Mouse (Mus musculus) liver, embryonic 14.5 days (tissue): ENCODE measurements around the gene Adh4. TPM values are rescaled to one million over a fixed set of nuclear protein-coding genes. Genes with fewer than 3 reads are reported as not detected.
"Not testable (repeated sequence)": the region's sequence is repeated elsewhere in the genome, so short reads cannot be mapped to it uniquely, and the experiment has no call there.

Experiments
- ATAC-seq: fragments of 200-750 bp; cut with Nextera tagmentation; 2 replicates; pipeline ENCODE4 v1.8.0; 2017; ENCODE audit warnings: moderate number of reproducible peaks, mild to moderate bottlenecking, moderate library complexity; ENCODE audit not compliant: insufficient read depth
- DNase-seq, 3 experiments: peaks; one replicate each; pipeline ENCODE4 v3.0.0-alpha.2; 2012 to 2013; ENCODE audit warnings: low read depth in 3 of 3, low spot score in 3 of 3
- H3K27ac ChIP-seq: fragments of 300-500 bp; sonication (generic); 2 replicates; pipeline ENCODE4 v1.5.1; 2014; ENCODE audit warnings: moderate library complexity, mild to moderate bottlenecking, control low read depth, inconsistent platforms
- H3K27me3 ChIP-seq: fragments of 300-500 bp; sonication (generic); 2 replicates; pipeline ENCODE4 v1.6.1; 2014; ENCODE audit warnings: mild to moderate bottlenecking, low read length, moderate library complexity; ENCODE audit not compliant: control insufficient read depth, insufficient read depth
- H3K36me3 ChIP-seq: fragments of 300-500 bp; sonication (generic); replicated peaks from 2 replicates; pipeline ENCODE4 v1.6.1; 2014; ENCODE audit warnings: low read depth; ENCODE audit not compliant: control insufficient read depth, insufficient read depth
- H3K4me1 ChIP-seq, 2 experiments: fragments of 200-500 bp in 1 of 2; fragments of 300-500 bp in 1 of 2; sonication (generic) in 1 of 2; replicated peaks; 2 replicates each; pipeline ENCODE4 v1.6.1; 2012 to 2014; ENCODE audit warnings: antibody characterized with exemption in 1 of 2, inconsistent platforms in 1 of 2, low read length in 1 of 2; ENCODE audit not compliant: control insufficient read depth in 2 of 2, insufficient read depth in 2 of 2
- H3K4me2 ChIP-seq: fragments of 300-500 bp; sonication (generic); 2 replicates; pipeline ENCODE4 v1.6.1; 2014; ENCODE audit warnings: low read depth, mild to moderate bottlenecking, control low read depth, moderate library complexity
- H3K4me3 ChIP-seq, 2 experiments: fragments of 200-500 bp in 1 of 2; fragments of 300-500 bp in 1 of 2; sonication (generic) in 1 of 2; 2 replicates each; pipeline ENCODE4 v1.5.1; 2012 to 2014; ENCODE audit warnings: low read depth in 2 of 2, low read length in 2 of 2, mild to moderate bottlenecking in 2 of 2, control low read depth in 1 of 2, inconsistent platforms in 1 of 2, moderate library complexity in 1 of 2; ENCODE audit not compliant: insufficient read depth in 1 of 2
- H3K9ac ChIP-seq: fragments of 300-500 bp; sonication (generic); replicated peaks from 2 replicates; pipeline ENCODE4 v1.6.1; 2014; ENCODE audit warnings: mild to moderate bottlenecking, control low read depth, moderate library complexity
- H3K9me3 ChIP-seq: fragments of 300-500 bp; sonication (generic); 2 replicates; pipeline ENCODE4 v1.6.1; 2016; ENCODE audit warnings: low read length, mixed read lengths; ENCODE audit not compliant: control insufficient read depth
- CTCF ChIP-seq: IDR thresholded peaks from 2 replicates; pipeline ENCODE4 v1.5.1; 2016; ENCODE audit warnings: antibody characterized with exemption, low read depth, control low read depth
- EP300 ChIP-seq: IDR thresholded peaks from 2 replicates; pipeline ENCODE4 v1.6.1; 2016; ENCODE audit warnings: antibody characterized with exemption, low read depth
- WGBS: fragments of 180-500 bp; shearing (Covaris S2); extraction: QIAGEN DNeasy Blood & Tissue Kit; methylation state at CpG from one replicate; pipeline ENCODE4 v1.1.7; 2014; ENCODE audit not compliant: insufficient replicate concordance; 5-methylcytosine and 5-hydroxymethylcytosine counted together
- polyA plus RNA-seq, 2 experiments: library from polyadenylated mRNA; depleted of rRNA in 1 of 2; stranded (reverse) in 1 of 2; unstranded in 1 of 2; fragments of >200 nt; fragmentation: Nextera tagmentation in 1 of 2; extraction: Ambion mirVana in 1 of 2; gene quantifications; 2 replicates each; pipeline versions ENCODE4 v1.2.1 to v1.2.3; 2012 to 2014

Adh4 gene
- polyA plus RNA-seq, 2 experiments, result 0.04 to 0.13 TPM

GRCm38 (mm10) chr3:138463807-138464206 lies 48.5 kb downstream of the Adh4 start:
- no peaks in the 10 kb centered on the region for H3K4me1 ChIP-seq
- TF ChIP-seq EP300 (no peak), CTCF (no peak)
- H3K36me3 ChIP-seq, result peaks cover 63% of the 10 kb centered on the region
- DNase-seq, result no peak
- H3K9ac ChIP-seq, result no peak overlapping the region
- H3K4me3 ChIP-seq, result no peak overlapping the region
- WGBS, result 73% methylated on average over 6 of the region's 6 CpGs
- H3K27ac ChIP-seq, result no peak overlapping the region
- H3K27me3 ChIP-seq, result no peaks in the 10 kb centered on the region
- H3K9me3 ChIP-seq, result no peaks in the 10 kb centered on the region
- no peak for ATAC-seq
- H3K4me2 ChIP-seq, result no peak overlapping the region

GRCm38 (mm10) chr3:138464573-138465147 lies 49.4 kb downstream of the Adh4 start:
- 69% methylated on average over 16 of the region's 16 CpGs for WGBS
- no peak overlapping the region for H3K9ac ChIP-seq
- ATAC-seq, result no peak
- no peak for TF ChIP-seq CTCF
- no peak for TF ChIP-seq EP300
- H3K4me3 ChIP-seq, result no peak overlapping the region
- H3K27me3 ChIP-seq, result no peaks in the 10 kb centered on the region
- no peak overlapping the region for H3K4me2 ChIP-seq
- H3K4me1 ChIP-seq, result no peaks in the 10 kb centered on the region
- no peak for DNase-seq
- peaks cover 60% of the 10 kb centered on the region for H3K36me3 ChIP-seq
- H3K9me3 ChIP-seq, result no peaks in the 10 kb centered on the region
- H3K27ac ChIP-seq, result no peak overlapping the region

- H3K36me3 ChIP-seq, result peaks cover 57% of the 10 kb centered on the region
- not testable (repeated sequence) for H3K9ac ChIP-seq, H3K27me3 ChIP-seq, DNase-seq, H3K4me1 ChIP-seq, H3K4me2 ChIP-seq, H3K27ac ChIP-seq, ATAC-seq, H3K9me3 ChIP-seq, H3K4me3 ChIP-seq
- WGBS, result 89% methylated on average over 1 of the region's 1 CpGs
These were observed 51.4 kb downstream of the Adh4 start for GRCm38 (mm10) chr3:138466656-138467055.

GRCm38 (mm10) chr3:138471066-138471465 lies 55.8 kb downstream of the Adh4 start:
- Histone ChIP-seq H3K9ac (no peak overlapping the region), H3K27me3 (no peaks in the 10 kb centered on the region), H3K27ac (no peak overlapping the region), H3K4me3 (no peak overlapping the region), H3K9me3 (no peaks in the 10 kb centered on the region), H3K4me1 (no peaks in the 10 kb centered on the region), H3K4me2 (no peak overlapping the region), H3K36me3 (peaks cover 36% of the 10 kb centered on the region)
- WGBS, result 63% methylated on average over 3 of the region's 3 CpGs
- TF ChIP-seq CTCF (no peak), EP300 (no peak)
- DNase-seq (no peak), ATAC-seq (no peak)

- no peak for TF ChIP-seq CTCF
- 0 out of 2 replicates have a peak, but pooled peaks have one; percentile 18 for TF ChIP-seq EP300
- Histone ChIP-seq H3K27ac (no peak overlapping the region), H3K9ac (no peak overlapping the region), H3K9me3 (no peaks in the 10 kb centered on the region), H3K4me1 (peaks cover 0 to 11% of the 10 kb centered on the region in 2 experiments; a peak in 2 of 4 replicates), H3K27me3 (no peaks in the 10 kb centered on the region), H3K4me3 (no peak overlapping the region), H3K4me2 (no peak overlapping the region), H3K36me3 (peaks cover 29% of the 10 kb centered on the region)
- DNase-seq, result no peak
- ATAC-seq, result peak; percentile 70
- 55% methylated on average over 8 of the region's 8 CpGs for WGBS
These were observed 64.2 kb downstream of the Adh4 start for GRCm38 (mm10) chr3:138479489-138479888.

Other genes starting within 250 kb of the Adh4 start
- gene 4930579F01Rik, start 221.6 kb upstream of the Adh4 start, polyA plus RNA-seq (2012; rRNA removed), result not detected in 2 replicates
- not detected in 2 replicates for gene 4930579F01Rik, start 221.6 kb upstream of the Adh4 start, polyA plus RNA-seq (2014; fragmentation: Nextera tagmentation; extraction: Ambion mirVana)
- gene Adh7, start 197.7 kb upstream of the Adh4 start, polyA plus RNA-seq (2012; rRNA removed), result 0.04 and 0.07 TPM in 2 replicates
- 0.39 and 0.42 TPM in 2 replicates for gene Adh7, start 197.7 kb upstream of the Adh4 start, polyA plus RNA-seq (2014; fragmentation: Nextera tagmentation; extraction: Ambion mirVana)
- gene Adh1, start 154.5 kb upstream of the Adh4 start, polyA plus RNA-seq (2012; rRNA removed), result 3.8 and 4.0 TPM in 2 replicates
- gene Adh1, start 154.5 kb upstream of the Adh4 start, polyA plus RNA-seq (2014; fragmentation: Nextera tagmentation; extraction: Ambion mirVana), result 8.4 and 10.6 TPM in 2 replicates
- not detected in 2 replicates for gene Adh6a, start 102.2 kb upstream of the Adh4 start, polyA plus RNA-seq (2012; rRNA removed)
- gene Adh6a, start 102.2 kb upstream of the Adh4 start, polyA plus RNA-seq (2014; fragmentation: Nextera tagmentation; extraction: Ambion mirVana), result not detected in 2 replicates
- 0.12 and 0.13 TPM in 2 replicates for gene Adh6b, start 73.7 kb upstream of the Adh4 start, polyA plus RNA-seq (2012; rRNA removed)
- 0.53 and 0.76 TPM in 2 replicates for gene Adh6b, start 73.7 kb upstream of the Adh4 start, polyA plus RNA-seq (2014; fragmentation: Nextera tagmentation; extraction: Ambion mirVana)
- 27.6 and 38.9 TPM in 2 replicates for gene Adh5, start 27.6 kb downstream of the Adh4 start, polyA plus RNA-seq (2012; rRNA removed)
- 87.4 and 92.6 TPM in 2 replicates for gene Adh5, start 27.6 kb downstream of the Adh4 start, polyA plus RNA-seq (2014; fragmentation: Nextera tagmentation; extraction: Ambion mirVana)
- 15.8 and 22.2 TPM in 2 replicates for gene Metap1, start 74.0 kb downstream of the Adh4 start, polyA plus RNA-seq (2012; rRNA removed)
- gene Metap1, start 74.0 kb downstream of the Adh4 start, polyA plus RNA-seq (2014; fragmentation: Nextera tagmentation; extraction: Ambion mirVana), result 21.9 and 25.4 TPM in 2 replicates
- gene Eif4e, start 110.7 kb downstream of the Adh4 start, polyA plus RNA-seq (2012; rRNA removed), result 22.6 and 74.4 TPM in 2 replicates
- 180 and 187 TPM in 2 replicates for gene Eif4e, start 110.7 kb downstream of the Adh4 start, polyA plus RNA-seq (2014; fragmentation: Nextera tagmentation; extraction: Ambion mirVana)